Mouse (Mus musculus): ENCODE results near the gene Mrps7.

- TF ChIP-seq CTCF (IDR thresholded peaks at IDR 0.05; ENCODE audit: borderline replicate concordance, extremely low read depth, insufficient read depth, insufficient read length) (no peak), POLR2A (IDR thresholded peaks at IDR 0.05; ENCODE audit: borderline replicate concordance, extremely low read depth, insufficient read depth, insufficient read length, poor library complexity, severe bottlenecking) (no peak)
These were observed 30.4 kb downstream of the Mrps7 start for GRCm38 (mm10) chr11:115634109-115634508.
